Mouse (Mus musculus): ENCODE measurements around the gene Tprn. TPM values are rescaled to one million over a fixed set of nuclear protein-coding genes. Genes with fewer than 3 reads are reported as not detected.
"Not testable (repeated sequence)": the region's sequence is repeated elsewhere in the genome, so short reads cannot be mapped to it uniquely, and the experiment has no call there.

Tprn gene
- polyA plus RNA-seq, 1 experiment from 2014 or later: 9.6 TPM

DNA sequence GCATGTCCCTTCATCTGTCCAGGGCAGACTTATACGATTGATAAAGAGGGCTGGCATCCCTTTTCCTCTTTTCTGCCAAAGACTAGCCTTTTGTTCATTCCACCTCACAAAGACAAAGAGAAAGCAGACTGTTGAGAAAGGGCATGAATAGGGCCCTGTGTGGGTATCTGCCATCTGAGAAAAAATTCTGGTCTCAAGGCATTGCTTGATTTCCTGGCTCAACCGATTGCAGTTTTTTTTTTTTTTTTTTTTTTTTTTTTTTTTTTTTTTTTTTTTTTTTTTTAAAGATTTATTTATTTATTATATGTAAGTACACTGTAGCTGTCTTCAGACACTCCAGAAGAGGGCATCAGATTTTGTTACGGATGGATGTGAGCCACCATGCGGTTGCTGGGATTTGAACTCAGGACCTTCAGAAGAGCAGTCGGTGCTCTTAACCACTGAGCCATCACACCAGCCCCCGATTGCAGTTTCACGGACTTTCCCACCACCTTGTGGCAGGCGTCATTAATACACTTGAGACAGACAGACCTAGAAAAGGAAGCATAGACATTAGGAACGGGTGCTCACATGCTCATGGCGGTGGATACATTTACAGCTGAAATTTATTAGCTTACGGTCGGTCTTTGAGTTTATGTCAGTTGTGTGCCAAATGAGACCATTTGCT lies 5.8 kb upstream of the Tprn start:
- H3K36me3 ChIP-seq (ENCODE audit: control insufficient read depth, insufficient read depth, low read length); H3K27ac ChIP-seq (ENCODE audit: low read depth, low read length); H3K9me3 ChIP-seq (ENCODE audit: control insufficient read depth, low read length); DNase-seq (ENCODE audit: low spot score); ATAC-seq (replicated peaks; ENCODE audit: low FRiP score); H3K27me3 ChIP-seq (replicated peaks; ENCODE audit: control insufficient read depth, insufficient read depth, low read length): not testable (repeated sequence)
- peak overlapping the region; percentile 92 for H3K4me3 ChIP-seq (ENCODE audit: low read depth, low read length)
- peaks cover 12% of the 10 kb centered on the region; the same call in 1 of the 2 replicates for H3K4me1 ChIP-seq (replicated peaks; ENCODE audit: control insufficient read depth, insufficient read depth, low read length)
- peak overlapping the region; percentile 98 for H3K4me2 ChIP-seq
- peak overlapping the region; percentile 87 for H3K9ac ChIP-seq (ENCODE audit: low read depth, low read length)
- WGBS: 45% methylated on average over 11 of the region's 12 CpGs

DNA sequence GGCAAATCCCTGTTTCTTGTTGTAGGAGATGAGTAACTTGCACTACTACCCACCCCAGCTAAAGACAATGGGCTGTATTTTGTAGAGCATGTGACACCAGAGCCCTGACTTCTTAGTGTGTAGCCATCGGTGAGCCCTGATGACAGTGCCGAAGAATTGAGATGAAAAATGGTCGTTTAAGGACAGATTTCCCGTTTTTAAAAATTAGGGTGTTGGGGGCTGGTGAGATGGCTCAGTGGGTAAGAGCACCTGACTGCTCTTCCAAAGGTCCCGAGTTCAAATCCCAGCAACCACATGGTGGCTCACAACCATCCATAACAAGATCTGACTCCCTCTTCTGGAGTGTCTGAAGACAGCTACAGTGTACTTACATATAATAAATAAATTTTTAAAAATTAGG lies 5.2 kb upstream of the Tprn start:
- H3K4me2 ChIP-seq; H3K9ac ChIP-seq (ENCODE audit: low read depth, low read length); H3K27me3 ChIP-seq (replicated peaks; ENCODE audit: control insufficient read depth, insufficient read depth, low read length); H3K9me3 ChIP-seq (ENCODE audit: control insufficient read depth, low read length); ATAC-seq (replicated peaks; ENCODE audit: low FRiP score); DNase-seq (ENCODE audit: low spot score); H3K4me3 ChIP-seq (ENCODE audit: low read depth, low read length); H3K27ac ChIP-seq (ENCODE audit: low read depth, low read length); H3K36me3 ChIP-seq (ENCODE audit: control insufficient read depth, insufficient read depth, low read length): not testable (repeated sequence)
- WGBS: 81% methylated on average over 5 of the region's 5 CpGs
- H3K4me1 ChIP-seq (replicated peaks; ENCODE audit: control insufficient read depth, insufficient read depth, low read length): peaks cover 12% of the 10 kb centered on the region; the same call in 1 of the 2 replicates

DNA sequence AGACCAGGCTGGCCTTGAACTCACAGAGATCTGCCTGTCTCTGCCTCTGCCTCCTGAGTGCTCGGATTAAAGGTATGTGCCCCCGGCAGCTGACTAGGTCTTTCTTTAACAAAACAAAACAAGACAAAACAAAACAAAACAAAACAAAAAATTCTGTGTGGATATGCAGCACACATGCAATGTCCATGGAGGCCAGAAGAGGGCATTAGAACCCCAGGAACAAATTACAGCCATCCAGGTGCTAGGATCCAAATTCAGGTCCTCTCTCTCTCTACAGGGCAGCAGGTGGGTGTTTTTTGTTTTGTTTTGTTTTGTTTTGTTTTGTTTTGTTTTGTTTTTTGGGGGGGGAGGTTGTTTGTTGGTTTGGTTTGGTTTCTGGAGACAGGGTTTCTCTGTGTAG lies 3.5 kb upstream of the Tprn start:
- peak overlapping the region; percentile 16; the same call in 1 of the 2 replicates for H3K4me2 ChIP-seq
- peaks cover 18% of the 10 kb centered on the region; the same call in 1 of the 2 replicates for H3K4me1 ChIP-seq (replicated peaks; ENCODE audit: control insufficient read depth, insufficient read depth, low read length)
- DNase-seq (ENCODE audit: low spot score) (no peak), ATAC-seq (replicated peaks; ENCODE audit: low FRiP score) (no peak)
- WGBS: 55% methylated on average over 2 of the region's 2 CpGs
- no peak overlapping the region for H3K27ac ChIP-seq (ENCODE audit: low read depth, low read length)
- no peaks in the 10 kb centered on the region for H3K27me3 ChIP-seq (replicated peaks; ENCODE audit: control insufficient read depth, insufficient read depth, low read length)
- no peak overlapping the region for H3K4me3 ChIP-seq (ENCODE audit: low read depth, low read length)
- no peaks in the 10 kb centered on the region for H3K36me3 ChIP-seq (ENCODE audit: control insufficient read depth, insufficient read depth, low read length)
- no peak overlapping the region for H3K9ac ChIP-seq (ENCODE audit: low read depth, low read length)
- H3K9me3 ChIP-seq (ENCODE audit: control insufficient read depth, low read length): no peaks in the 10 kb centered on the region

DNA sequence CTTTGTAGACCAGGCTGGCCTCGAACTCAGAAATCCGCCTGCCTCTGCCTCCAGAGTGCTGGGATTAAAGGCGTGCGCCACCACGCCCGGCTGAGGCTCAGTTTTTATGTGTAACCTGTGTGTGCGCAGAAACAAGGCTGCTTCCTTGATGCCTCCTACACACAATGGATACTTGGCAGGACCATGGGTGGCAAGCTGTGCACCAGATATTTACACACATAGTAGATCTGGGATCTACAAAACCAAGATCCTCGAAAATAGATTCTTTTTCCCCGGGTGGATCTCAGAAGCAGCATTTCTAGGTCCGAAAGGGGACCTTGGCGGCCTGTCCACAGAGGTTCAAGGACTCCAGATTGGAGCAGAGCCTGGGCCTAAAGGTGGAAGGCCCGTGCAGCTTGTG lies 548 bp upstream of the Tprn start:
- Histone ChIP-seq H3K9ac (ENCODE audit: low read depth, low read length) (peak overlapping the region; percentile 71), H3K4me3 (ENCODE audit: low read depth, low read length) (peak overlapping the region; percentile 75), H3K36me3 (ENCODE audit: control insufficient read depth, insufficient read depth, low read length) (no peaks in the 10 kb centered on the region), H3K4me2 (peak overlapping the region; percentile 69), H3K27ac (ENCODE audit: low read depth, low read length) (peak overlapping the region; percentile 71), H3K4me1 (replicated peaks; ENCODE audit: control insufficient read depth, insufficient read depth, low read length) (peaks cover 24% of the 10 kb centered on the region), H3K27me3 (replicated peaks; ENCODE audit: control insufficient read depth, insufficient read depth, low read length) (peaks cover 3% of the 10 kb centered on the region; the same call in 1 of the 2 replicates), H3K9me3 (ENCODE audit: control insufficient read depth, low read length) (no peaks in the 10 kb centered on the region)
- ATAC-seq (replicated peaks; ENCODE audit: low FRiP score) (peak; percentile 17; the same call in 1 of the 2 replicates), DNase-seq (ENCODE audit: low spot score) (no peak)
- WGBS: 47% methylated on average over 12 of the region's 12 CpGs

DNA sequence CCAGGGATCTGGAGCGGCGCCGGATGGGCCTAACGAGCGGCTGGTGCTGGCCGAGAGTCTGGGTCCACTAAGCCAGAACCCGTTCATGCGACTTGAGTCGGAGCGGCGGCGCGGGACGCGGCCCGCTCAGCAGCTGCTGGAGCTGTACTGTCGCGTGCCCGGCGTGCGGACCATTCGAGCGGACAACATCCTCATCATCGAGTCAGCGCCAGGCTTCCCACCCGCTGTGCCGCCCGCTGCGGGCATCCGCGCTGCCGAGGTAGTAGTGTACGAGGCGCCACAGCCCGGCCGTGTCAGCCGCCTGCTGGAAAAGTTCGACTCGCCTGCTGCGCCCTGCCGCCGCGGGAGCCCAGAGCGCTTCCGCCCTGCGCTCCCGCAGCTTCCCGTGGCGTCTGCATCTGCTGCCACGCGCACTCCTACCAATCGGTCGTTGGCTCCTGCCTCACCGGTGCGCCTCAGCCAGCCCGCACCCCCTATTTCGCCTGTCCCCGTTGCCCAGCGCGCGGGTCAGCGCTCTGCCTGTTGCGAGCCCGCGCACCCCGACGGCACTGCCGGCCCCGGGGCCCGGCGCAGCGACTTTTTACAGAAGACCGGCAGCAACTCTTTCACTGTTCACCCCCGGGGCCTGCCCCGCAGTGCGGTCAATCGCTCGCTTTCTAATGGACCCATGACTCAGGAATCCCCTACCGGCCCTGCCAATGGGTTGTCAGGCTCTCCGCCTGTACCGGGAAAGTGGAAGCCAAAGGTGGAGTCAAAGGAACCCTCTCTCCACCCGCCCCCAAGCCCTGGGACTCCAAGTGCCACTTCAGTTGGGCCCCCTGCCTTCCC lies 591 bp downstream of the Tprn start:
- H3K9ac ChIP-seq (ENCODE audit: low read depth, low read length): peak overlapping the region; percentile 63
- ATAC-seq (replicated peaks; ENCODE audit: low FRiP score): peak; percentile 18; the same call in 1 of the 2 replicates
- peak overlapping the region; percentile 69 for H3K4me2 ChIP-seq
- H3K4me3 ChIP-seq (ENCODE audit: low read depth, low read length): peak overlapping the region; percentile 75
- under 1% methylated on average over 81 of the region's 82 CpGs for WGBS
- no peak for DNase-seq (ENCODE audit: low spot score)
- no peaks in the 10 kb centered on the region for H3K36me3 ChIP-seq (ENCODE audit: control insufficient read depth, insufficient read depth, low read length)
- H3K27me3 ChIP-seq (replicated peaks; ENCODE audit: control insufficient read depth, insufficient read depth, low read length): peaks cover 3% of the 10 kb centered on the region; the same call in 1 of the 2 replicates
- peak overlapping the region; percentile 39; the same call in 1 of the 2 replicates for H3K27ac ChIP-seq (ENCODE audit: low read depth, low read length)
- H3K9me3 ChIP-seq (ENCODE audit: control insufficient read depth, low read length): no peaks in the 10 kb centered on the region
- peaks cover 32% of the 10 kb centered on the region for H3K4me1 ChIP-seq (replicated peaks; ENCODE audit: control insufficient read depth, insufficient read depth, low read length)

DNA sequence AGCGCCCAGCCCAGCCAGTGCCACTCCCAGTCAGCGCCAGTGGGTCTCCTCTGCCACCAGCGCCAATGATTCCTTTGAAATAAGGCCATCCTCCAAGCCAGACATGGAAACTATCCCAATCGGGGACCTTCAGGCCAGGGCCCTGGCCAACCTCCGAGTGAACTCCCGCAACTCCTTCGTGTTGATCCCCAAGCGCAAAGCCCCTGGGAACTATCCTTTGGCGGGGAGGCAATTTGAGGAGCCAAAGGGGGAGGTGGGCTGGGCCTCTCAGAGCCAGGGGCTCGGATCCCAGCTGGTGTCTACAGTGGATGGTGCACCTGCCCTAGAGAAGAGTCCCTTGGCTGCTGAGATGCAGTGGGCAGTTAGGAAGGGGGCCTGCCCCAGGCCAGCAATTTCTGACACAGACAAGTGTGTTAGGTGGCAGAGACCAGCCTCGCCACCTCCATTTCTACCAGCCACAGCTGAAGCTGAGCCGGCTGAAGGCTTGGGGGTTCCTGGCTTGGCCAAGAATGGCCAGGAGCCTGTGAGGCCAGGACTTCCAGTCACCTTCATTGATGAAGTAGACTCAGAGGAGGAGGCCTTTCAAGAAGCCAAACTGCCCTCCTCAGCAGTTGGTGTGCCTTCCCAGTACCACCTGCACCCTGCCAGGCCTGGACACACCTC lies 1.3 kb downstream of the Tprn start:
- DNase-seq (ENCODE audit: low spot score) (no peak), ATAC-seq (replicated peaks; ENCODE audit: low FRiP score) (no peak)
- Histone ChIP-seq H3K4me1 (replicated peaks; ENCODE audit: control insufficient read depth, insufficient read depth, low read length) (peaks cover 32% of the 10 kb centered on the region), H3K36me3 (ENCODE audit: control insufficient read depth, insufficient read depth, low read length) (no peaks in the 10 kb centered on the region), H3K4me2 (peak overlapping the region; percentile 69), H3K27me3 (replicated peaks; ENCODE audit: control insufficient read depth, insufficient read depth, low read length) (peaks cover 3% of the 10 kb centered on the region; the same call in 1 of the 2 replicates), H3K27ac (ENCODE audit: low read depth, low read length) (no peak overlapping the region), H3K9me3 (ENCODE audit: control insufficient read depth, low read length) (no peaks in the 10 kb centered on the region), H3K9ac (ENCODE audit: low read depth, low read length) (peak overlapping the region; percentile 63), H3K4me3 (ENCODE audit: low read depth, low read length) (peak overlapping the region; percentile 75)
- WGBS: 30% methylated on average over 12 of the region's 12 CpGs

DNA sequence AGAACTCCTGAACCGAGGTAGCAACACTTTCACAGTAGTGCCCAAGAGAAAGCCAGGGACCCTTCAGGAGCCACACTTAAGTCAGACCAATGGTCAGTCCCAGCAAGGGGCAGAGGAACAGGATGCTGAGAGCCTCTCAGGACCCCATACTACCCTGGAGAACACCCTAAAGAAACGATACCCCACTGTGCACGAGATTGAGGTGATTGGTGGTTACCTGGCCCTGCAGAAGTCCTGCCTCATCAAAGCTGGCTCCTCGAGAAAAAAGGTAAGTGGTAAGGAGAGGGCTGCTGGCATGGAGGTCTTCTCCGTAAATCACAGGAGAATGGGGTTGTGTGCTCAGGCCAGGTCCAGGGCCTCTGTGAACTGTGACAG lies 1.9 kb downstream of the Tprn start:
- H3K4me2 ChIP-seq: peak overlapping the region; percentile 69
- no peak for ATAC-seq (replicated peaks; ENCODE audit: low FRiP score)
- peak overlapping the region; percentile 75 for H3K4me3 ChIP-seq (ENCODE audit: low read depth, low read length)
- peaks cover 32% of the 10 kb centered on the region for H3K4me1 ChIP-seq (replicated peaks; ENCODE audit: control insufficient read depth, insufficient read depth, low read length)
- H3K9me3 ChIP-seq (ENCODE audit: control insufficient read depth, low read length): no peaks in the 10 kb centered on the region
- no peak for DNase-seq (ENCODE audit: low spot score)
- peak overlapping the region; percentile 20 for H3K9ac ChIP-seq (ENCODE audit: low read depth, low read length)
- H3K27ac ChIP-seq (ENCODE audit: low read depth, low read length): no peak overlapping the region
- no peaks in the 10 kb centered on the region for H3K36me3 ChIP-seq (ENCODE audit: control insufficient read depth, insufficient read depth, low read length)
- H3K27me3 ChIP-seq (replicated peaks; ENCODE audit: control insufficient read depth, insufficient read depth, low read length): peaks cover 3% of the 10 kb centered on the region; the same call in 1 of the 2 replicates
- WGBS: 66% methylated on average over 5 of the region's 5 CpGs

DNA sequence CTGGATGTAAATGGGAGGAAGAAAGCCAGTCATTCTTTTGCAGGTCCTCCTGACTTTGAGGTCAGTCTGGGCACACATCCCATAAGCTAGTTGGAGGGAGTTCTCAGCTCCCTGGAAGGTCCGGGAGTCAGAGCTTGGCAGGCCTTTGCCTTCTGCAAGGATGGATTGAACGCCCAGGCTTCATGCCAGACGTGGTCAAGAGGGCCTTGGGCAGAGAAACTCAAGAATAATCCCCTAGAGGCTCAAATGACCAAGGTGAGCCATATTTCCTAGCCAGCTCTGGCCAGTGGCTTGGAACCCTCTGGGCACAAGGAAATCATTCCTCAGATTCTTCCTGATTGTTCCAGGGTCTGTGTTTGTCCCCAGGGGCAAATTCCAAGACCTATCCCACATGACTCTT lies 2.4 kb downstream of the Tprn start:
- DNase-seq (ENCODE audit: low spot score): no peak
- Histone ChIP-seq H3K9me3 (ENCODE audit: control insufficient read depth, low read length) (no peaks in the 10 kb centered on the region), H3K9ac (ENCODE audit: low read depth, low read length) (0 out of 2 replicates have a peak overlapping the region, but pooled peaks have one; percentile 27), H3K27ac (ENCODE audit: low read depth, low read length) (no peak overlapping the region), H3K36me3 (ENCODE audit: control insufficient read depth, insufficient read depth, low read length) (peaks cover 2% of the 10 kb centered on the region), H3K27me3 (replicated peaks; ENCODE audit: control insufficient read depth, insufficient read depth, low read length) (peaks cover 3% of the 10 kb centered on the region; the same call in 1 of the 2 replicates), H3K4me2 (peak overlapping the region; percentile 69), H3K4me3 (ENCODE audit: low read depth, low read length) (peak overlapping the region; percentile 75; the same call in 1 of the 2 replicates), H3K4me1 (replicated peaks; ENCODE audit: control insufficient read depth, insufficient read depth, low read length) (peaks cover 32% of the 10 kb centered on the region)
- 76% methylated on average over 3 of the region's 3 CpGs for WGBS
- ATAC-seq (replicated peaks; ENCODE audit: low FRiP score): no peak
